Mouse (Mus musculus): Measurements from ENCODE around the gene Gm45234. TPM values are rescaled to one million over a fixed set of nuclear protein-coding genes. Genes with fewer than 3 reads are reported as not detected.
A peak's percentile ranks its signal among the peaks of the same experiment; 100 is the strongest.

The Gm45234 gene
- polyA plus RNA-seq, 1 experiment from 2014 or later, result not detected

DNA sequence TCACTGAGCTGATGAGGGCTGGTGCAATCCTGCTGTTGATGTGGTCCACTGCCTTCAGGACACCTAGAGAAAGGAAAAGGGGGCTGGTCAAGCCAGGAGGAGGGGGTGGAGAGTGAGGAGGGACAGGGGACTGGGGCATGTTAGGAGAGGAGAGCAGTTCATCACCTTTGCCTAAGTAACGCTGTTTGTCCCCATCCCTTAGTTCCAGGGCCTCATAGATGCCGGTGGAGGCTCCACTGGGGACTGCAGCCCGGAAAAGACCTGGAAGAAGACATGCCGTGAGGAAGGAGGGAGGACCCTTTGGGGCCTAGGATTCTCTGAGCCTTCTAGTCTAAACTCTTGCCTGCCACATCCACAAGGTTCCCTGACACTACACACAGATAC is 11.7 kb upstream of the Gm45234 start:
- 33% methylated on average over 4 of the region's 4 CpGs for WGBS
- Histone ChIP-seq H3K9me3 (replicated peaks) (no peaks in the 10 kb centered on the region), H3K4me3 (no peak overlapping the region), H3K4me2 (no peak overlapping the region), H3K27ac (ENCODE audit: poor library complexity, severe bottlenecking) (no peak overlapping the region), H3K27me3 (replicated peaks) (peaks cover 42% of the 10 kb centered on the region), H3K36me3 (no peaks in the 10 kb centered on the region), H3K4me1 (replicated peaks) (peaks cover 26% of the 10 kb centered on the region), H3K9ac (no peak overlapping the region)
- no peak for ATAC-seq (ENCODE audit: insufficient number of reproducible peaks, low FRiP score)

DNA sequence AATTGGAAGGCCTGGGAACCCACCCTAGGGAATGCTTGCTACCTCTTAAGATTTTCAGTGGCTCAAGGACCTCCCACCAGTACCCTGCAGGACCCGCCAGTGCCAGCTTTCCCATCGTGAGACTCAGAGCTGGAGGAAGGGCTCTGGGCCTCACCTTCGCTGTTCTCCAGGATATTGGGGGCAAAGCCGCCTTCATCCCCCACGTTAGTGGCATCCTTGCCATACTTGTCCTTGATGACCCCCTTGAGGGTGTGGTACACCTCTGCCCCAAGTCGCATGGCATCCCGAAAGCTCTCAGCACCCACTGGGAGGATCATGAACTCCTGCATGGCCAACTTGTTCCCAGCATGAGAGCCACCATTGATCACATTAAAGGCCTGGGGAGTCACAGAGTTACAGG is 10.1 kb upstream of the Gm45234 start:
- Histone ChIP-seq H3K9me3 (replicated peaks) (no peaks in the 10 kb centered on the region), H3K4me1 (replicated peaks) (peaks cover 26% of the 10 kb centered on the region), H3K4me3 (no peak overlapping the region), H3K9ac (no peak overlapping the region), H3K4me2 (no peak overlapping the region), H3K27ac (ENCODE audit: poor library complexity, severe bottlenecking) (no peak overlapping the region), H3K36me3 (no peaks in the 10 kb centered on the region), H3K27me3 (replicated peaks) (peaks cover 45% of the 10 kb centered on the region)
- no peak for ATAC-seq (ENCODE audit: insufficient number of reproducible peaks, low FRiP score)
- whole genome bisulfite sequencing, result 75% methylated on average over 7 of the region's 7 CpGs

DNA sequence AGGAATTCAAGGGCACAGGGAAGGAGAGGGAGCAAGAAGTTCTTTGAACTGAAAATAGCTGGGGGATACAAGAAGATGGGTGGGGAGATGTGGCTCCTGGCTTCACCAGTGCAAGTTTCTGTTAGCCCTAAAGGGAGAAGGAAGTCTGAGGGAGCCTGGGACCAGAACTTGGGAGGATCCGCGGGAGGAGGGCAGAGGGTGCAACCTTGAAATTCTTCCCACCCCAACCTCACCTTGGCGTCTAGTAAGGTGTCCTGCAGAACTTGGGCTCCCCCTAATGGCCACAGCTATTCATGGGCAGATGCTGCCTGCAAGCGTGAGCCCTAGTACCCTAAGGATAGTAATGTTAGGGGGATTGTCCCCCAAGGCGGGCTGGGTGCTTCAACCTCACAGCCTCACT is 3.4 kb upstream of the Gm45234 start:
- Histone ChIP-seq H3K9ac (peak overlapping the region; percentile 48; the same call in 1 of the 2 replicates), H3K27ac (ENCODE audit: poor library complexity, severe bottlenecking) (peak overlapping the region; percentile 90; the same call in 1 of the 2 replicates), H3K27me3 (replicated peaks) (peaks cover 23% of the 10 kb centered on the region; the same call in 1 of the 2 replicates), H3K4me2 (peak overlapping the region; percentile 42), H3K4me1 (replicated peaks) (peaks cover 35% of the 10 kb centered on the region), H3K4me3 (no peak overlapping the region), H3K36me3 (no peaks in the 10 kb centered on the region), H3K9me3 (replicated peaks) (no peaks in the 10 kb centered on the region)
- WGBS, result 3% methylated on average over 5 of the region's 5 CpGs
- ATAC-seq (ENCODE audit: insufficient number of reproducible peaks, low FRiP score), result peak; percentile 31; the same call in 1 of the 2 replicates

DNA sequence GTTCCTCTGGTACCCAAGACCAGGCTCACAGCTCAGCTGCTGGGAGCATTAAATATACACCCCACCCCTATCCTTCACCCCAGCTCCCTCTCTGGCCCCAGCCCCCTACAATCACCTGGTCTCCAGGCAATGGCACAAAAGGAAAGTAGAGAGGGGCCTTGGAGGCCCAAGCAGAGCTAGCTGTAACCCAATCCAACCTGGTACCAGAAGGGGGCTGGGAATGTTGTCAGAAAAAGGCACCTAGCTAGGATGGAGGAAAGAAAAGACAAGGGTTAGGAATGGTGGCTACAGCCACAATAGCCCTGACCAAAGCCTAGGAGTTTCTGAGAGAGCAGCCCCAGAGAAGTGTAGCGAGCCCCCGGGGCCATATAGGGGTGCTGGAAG is 3.0 kb upstream of the Gm45234 start:
- H3K36me3 ChIP-seq, result no peaks in the 10 kb centered on the region

DNA sequence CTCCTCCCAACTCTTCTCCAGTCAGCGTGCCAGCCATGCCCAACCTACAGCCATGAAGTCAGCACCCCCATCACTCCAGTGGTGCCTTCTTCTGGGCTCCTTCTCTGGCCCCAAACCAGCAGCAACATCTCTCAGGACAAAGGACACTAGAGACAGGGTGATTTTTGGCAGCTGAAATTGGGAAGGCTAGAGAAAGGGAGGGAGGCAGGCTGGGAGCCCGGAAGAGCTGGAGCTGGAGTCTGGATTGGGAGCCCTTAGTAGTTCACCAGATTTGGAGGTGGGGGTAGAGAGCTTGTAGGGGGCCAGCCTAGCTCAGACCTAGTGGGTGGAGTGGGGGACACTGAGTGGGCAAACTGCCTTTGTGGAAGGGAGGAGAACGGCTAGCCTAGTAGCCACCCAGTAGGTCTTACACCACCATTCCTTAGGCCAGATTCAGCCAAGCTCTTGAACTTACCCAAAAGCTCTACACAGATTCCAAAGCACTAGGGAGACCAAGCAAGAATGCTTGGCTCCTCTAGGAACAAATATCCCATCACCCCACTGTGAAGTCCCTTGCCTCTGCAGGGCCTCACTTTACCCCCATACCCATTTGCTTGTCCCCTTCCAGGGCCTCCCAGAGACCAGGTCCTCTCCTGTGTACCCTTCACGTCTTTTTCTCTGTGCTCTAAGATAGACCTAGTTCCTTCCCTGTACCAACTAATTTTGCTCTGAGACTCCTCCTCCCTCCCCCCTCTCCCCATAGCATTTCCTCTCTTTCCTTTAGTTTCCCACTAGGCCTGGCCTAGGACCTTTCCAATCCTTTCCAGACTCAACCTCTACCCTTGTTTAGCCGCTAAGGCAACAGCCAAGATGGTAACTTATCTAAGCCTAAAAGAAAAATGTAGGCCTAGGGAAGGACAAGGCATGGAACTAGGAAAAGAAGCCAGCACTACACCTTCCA is 2.4 kb upstream of the Gm45234 start:
- H3K27me3 ChIP-seq (replicated peaks), result peaks cover 12% of the 10 kb centered on the region; the same call in 1 of the 2 replicates
- H3K9ac ChIP-seq, result peak overlapping the region; percentile 95
- peak overlapping the region; percentile 80 for H3K4me2 ChIP-seq
- peak overlapping the region; percentile 81 for H3K4me3 ChIP-seq
- peaks cover 43% of the 10 kb centered on the region for H3K4me1 ChIP-seq (replicated peaks)
- ATAC-seq (ENCODE audit: insufficient number of reproducible peaks, low FRiP score), result no peak
- H3K36me3 ChIP-seq, result no peaks in the 10 kb centered on the region
- H3K9me3 ChIP-seq (replicated peaks), result no peaks in the 10 kb centered on the region
- WGBS, result 50% methylated on average over 5 of the region's 5 CpGs
- peak overlapping the region; percentile 90 for H3K27ac ChIP-seq (ENCODE audit: poor library complexity, severe bottlenecking)

More for the DNA sequence above, 3.0 kb upstream of the Gm45234 start:
- H3K4me2 ChIP-seq, result peak overlapping the region; percentile 42
- H3K27me3 ChIP-seq (replicated peaks), result peaks cover 19% of the 10 kb centered on the region; the same call in 1 of the 2 replicates
- H3K4me3 ChIP-seq, result no peak overlapping the region
- 58% methylated on average over 2 of the region's 2 CpGs for WGBS
- H3K4me1 ChIP-seq (replicated peaks), result peaks cover 38% of the 10 kb centered on the region
- ATAC-seq (ENCODE audit: insufficient number of reproducible peaks, low FRiP score), result no peak
- no peaks in the 10 kb centered on the region for H3K9me3 ChIP-seq (replicated peaks)
- H3K9ac ChIP-seq, result peak overlapping the region; percentile 48
- peak overlapping the region; percentile 90; the same call in 1 of the 2 replicates for H3K27ac ChIP-seq (ENCODE audit: poor library complexity, severe bottlenecking)

- 13% methylated on average over 5 of the region's 5 CpGs for WGBS
- H3K27me3 ChIP-seq (replicated peaks), result 0 out of 2 replicates have a peak, but pooled peaks cover 5% of the 10 kb centered on the region
- peak overlapping the region; percentile 95 for H3K9ac ChIP-seq
- no peaks in the 10 kb centered on the region for H3K36me3 ChIP-seq
- H3K4me3 ChIP-seq, result peak overlapping the region; percentile 81
- peak overlapping the region; percentile 90 for H3K27ac ChIP-seq (ENCODE audit: poor library complexity, severe bottlenecking)
- ATAC-seq (ENCODE audit: insufficient number of reproducible peaks, low FRiP score), result no peak
- peaks cover 43% of the 10 kb centered on the region for H3K4me1 ChIP-seq (replicated peaks)
- H3K4me2 ChIP-seq, result peak overlapping the region; percentile 80
- no peaks in the 10 kb centered on the region for H3K9me3 ChIP-seq (replicated peaks)
Measured at GRCm38 (mm10) chr6:124757351-124757880, 1.6 kb upstream of the Gm45234 start.

- H3K9me3 ChIP-seq (replicated peaks), result no peaks in the 10 kb centered on the region
- peak overlapping the region; percentile 90 for H3K27ac ChIP-seq (ENCODE audit: poor library complexity, severe bottlenecking)
- peak; percentile 71 for ATAC-seq (ENCODE audit: insufficient number of reproducible peaks, low FRiP score)
- WGBS, result 2% methylated on average over 48 of the region's 54 CpGs
- no peaks in the 10 kb centered on the region for H3K36me3 ChIP-seq
- H3K4me1 ChIP-seq (replicated peaks), result peaks cover 43% of the 10 kb centered on the region
- peak overlapping the region; percentile 80 for H3K4me2 ChIP-seq
- H3K9ac ChIP-seq, result peak overlapping the region; percentile 95
- peak overlapping the region; percentile 81 for H3K4me3 ChIP-seq
- H3K27me3 ChIP-seq (replicated peaks), result no peaks in the 10 kb centered on the region
Measured at GRCm38 (mm10) chr6:124756652-124757350, 980 bp upstream of the Gm45234 start.

- Histone ChIP-seq H3K36me3 (no peaks in the 10 kb centered on the region), H3K27ac (ENCODE audit: poor library complexity, severe bottlenecking) (peak overlapping the region; percentile 90; the same call in 1 of the 2 replicates), H3K9me3 (replicated peaks) (no peaks in the 10 kb centered on the region), H3K4me1 (replicated peaks) (peaks cover 43% of the 10 kb centered on the region), H3K9ac (peak overlapping the region; percentile 95), H3K4me2 (peak overlapping the region; percentile 80), H3K4me3 (peak overlapping the region; percentile 81), H3K27me3 (replicated peaks) (no peaks in the 10 kb centered on the region)
- ATAC-seq (ENCODE audit: insufficient number of reproducible peaks, low FRiP score), result no peak
- WGBS, result 7% methylated on average over 3 of the region's 3 CpGs
Measured at GRCm38 (mm10) chr6:124755306-124755705, 515 bp downstream of the Gm45234 start.

- Histone ChIP-seq H3K4me2 (no peak overlapping the region), H3K4me1 (replicated peaks) (peaks cover 39% of the 10 kb centered on the region), H3K9ac (no peak overlapping the region), H3K27me3 (replicated peaks) (no peaks in the 10 kb centered on the region), H3K4me3 (no peak overlapping the region), H3K9me3 (replicated peaks) (no peaks in the 10 kb centered on the region), H3K36me3 (peaks cover 12% of the 10 kb centered on the region), H3K27ac (ENCODE audit: poor library complexity, severe bottlenecking) (no peak overlapping the region)
- no peak for ATAC-seq (ENCODE audit: insufficient number of reproducible peaks, low FRiP score)
- 84% methylated on average over 2 of the region's 2 CpGs for WGBS
Measured at GRCm38 (mm10) chr6:124753861-124754260, 2.0 kb downstream of the Gm45234 start.

GRCm38 (mm10) chr6:124750405-124750804 is 5.4 kb downstream of the Gm45234 start:
- ATAC-seq (ENCODE audit: insufficient number of reproducible peaks, low FRiP score), result no peak
- Histone ChIP-seq H3K27ac (ENCODE audit: poor library complexity, severe bottlenecking) (no peak overlapping the region), H3K27me3 (replicated peaks) (no peaks in the 10 kb centered on the region), H3K9me3 (replicated peaks) (no peaks in the 10 kb centered on the region), H3K4me1 (replicated peaks) (peaks cover 28% of the 10 kb centered on the region), H3K9ac (no peak overlapping the region), H3K36me3 (peaks cover 36% of the 10 kb centered on the region), H3K4me2 (no peak overlapping the region), H3K4me3 (no peak overlapping the region)
- WGBS, result 77% methylated on average over 8 of the region's 8 CpGs
